Mouse (Mus musculus) cerebellum, adult 8-10 months (tissue): ENCODE data around the gene Adal.
A peak's percentile ranks its signal among the peaks of the same experiment; 100 is the strongest.
"Not testable (repeated sequence)": the region's sequence is repeated elsewhere in the genome, so short reads cannot be mapped to it uniquely, and the experiment has no call there.

ENCODE experiments used
- DNase-seq: peaks from one replicate; pipeline ENCODE4 v3.0.0; 2022

Gene Adal

GRCm38 (mm10) chr2:121140018-121140882, at the start of gene Adal, which contains the start of gene Lcmt2:
Adal (plus strand) TSS chr2:121140428.
Lcmt2 (minus strand) TSS chr2:121140653.
- DNase-seq = peak; percentile 94

- peak; percentile 72 for DNase-seq
These were observed 38.2 kb upstream of the Adal start for GRCm38 (mm10) chr2:121102051-121102450.

- DNase-seq = no peak
These were observed 34.3 kb upstream of the Adal start for GRCm38 (mm10) chr2:121105940-121106339.

GRCm38 (mm10) chr2:121109695-121110094, 30.5 kb upstream of the Adal start, which contains the start of gene Tgm7:
Tgm7 (minus strand) TSS chr2:121109795.
- DNase-seq = no peak

- DNase-seq = no peak
These were observed 24.8 kb upstream of the Adal start for GRCm38 (mm10) chr2:121115418-121115817.

- no peak for DNase-seq
These were observed 21.0 kb upstream of the Adal start for GRCm38 (mm10) chr2:121119260-121119659.

- DNase-seq = not testable (repeated sequence)
These were observed 13.9 kb upstream of the Adal start for GRCm38 (mm10) chr2:121126302-121126701.

GRCm38 (mm10) chr2:121127536-121127935, 12.7 kb upstream of the Adal start:
- DNase-seq = no peak

- DNase-seq = no peak
These were observed 11.2 kb upstream of the Adal start for GRCm38 (mm10) chr2:121128865-121129620.

GRCm38 (mm10) chr2:121132822-121133221, 7.4 kb upstream of the Adal start:
- DNase-seq = no peak

- no peak for DNase-seq
These were observed 2.9 kb upstream of the Adal start for GRCm38 (mm10) chr2:121137371-121137770.

- peak; percentile 45 for DNase-seq
These were observed 786 bp upstream of the Adal start for GRCm38 (mm10) chr2:121139266-121140017.

- DNase-seq = peak; percentile 9
These were observed 1.2 kb downstream of the Adal start for GRCm38 (mm10) chr2:121141216-121142035.

- no peak for DNase-seq
These were observed 2.2 kb downstream of the Adal start for GRCm38 (mm10) chr2:121142415-121142814.

GRCm38 (mm10) chr2:121149679-121150078, 9.5 kb downstream of the Adal start:
- DNase-seq = no peak

GRCm38 (mm10) chr2:121153100-121153499, 12.9 kb downstream of the Adal start:
- DNase-seq = no peak

GRCm38 (mm10) chr2:121169173-121169572, 28.9 kb downstream of the Adal start:
- no peak for DNase-seq

- DNase-seq = peak; percentile 28
These were observed 29.7 kb downstream of the Adal start for GRCm38 (mm10) chr2:121169902-121170301.

- peak; percentile 43 for DNase-seq
These were observed 30.3 kb downstream of the Adal start, which contains the start of gene Tubgcp4 for GRCm38 (mm10) chr2:121170481-121170971. Tubgcp4 (plus strand) TSS chr2:121170654.

- peak; percentile 83 for DNase-seq
These were observed 30.9 kb downstream of the Adal start, which contains the start of gene Zscan29 for GRCm38 (mm10) chr2:121170980-121171742. Zscan29 (minus strand) TSS chr2:121171125.
